Mouse (Mus musculus) adrenal gland, postnatal 4 days (tissue): ENCODE measurements around the gene Tmem135. TPM values are rescaled to one million over a fixed set of nuclear protein-coding genes. Genes with fewer than 3 reads are reported as not detected.

Experiments used
- DNase-seq, 2 experiments: peaks; one replicate each; pipeline ENCODE4 v3.0.0; 2021 to 2022; ENCODE audit warnings: low spot score in 2 of 2, mixed read lengths in 2 of 2
- total RNA-seq, 2 experiments: library from RNA; stranded (reverse); gene quantifications; 2 replicates each; pipeline ENCODE4 v1.2.3; 2021

The Tmem135 gene
- total RNA-seq, 2 experiments from 2014 or later, result 82.0 to 87.5 TPM

DNA sequence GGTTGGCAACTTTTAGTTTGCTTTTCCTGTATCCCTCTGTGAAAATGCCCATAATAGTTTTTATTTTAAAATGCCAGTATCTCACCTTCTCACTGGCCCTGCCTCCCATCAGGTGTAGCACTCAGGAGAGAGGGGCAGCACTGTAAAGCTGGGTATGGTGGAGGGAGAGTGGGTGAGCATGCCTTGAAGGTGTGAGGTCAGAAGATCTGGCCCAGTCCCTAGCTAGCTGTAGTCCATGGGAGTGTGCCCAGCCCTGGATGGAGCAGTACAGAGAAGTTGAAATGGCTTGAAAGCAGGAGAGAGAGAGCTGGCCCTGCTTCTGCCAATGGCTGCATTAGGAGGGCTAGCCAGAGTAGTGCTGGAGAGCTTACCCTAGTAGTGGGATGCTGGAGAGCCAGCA is 202.1 kb downstream of the Tmem135 start:
- no peak for DNase-seq

DNA sequence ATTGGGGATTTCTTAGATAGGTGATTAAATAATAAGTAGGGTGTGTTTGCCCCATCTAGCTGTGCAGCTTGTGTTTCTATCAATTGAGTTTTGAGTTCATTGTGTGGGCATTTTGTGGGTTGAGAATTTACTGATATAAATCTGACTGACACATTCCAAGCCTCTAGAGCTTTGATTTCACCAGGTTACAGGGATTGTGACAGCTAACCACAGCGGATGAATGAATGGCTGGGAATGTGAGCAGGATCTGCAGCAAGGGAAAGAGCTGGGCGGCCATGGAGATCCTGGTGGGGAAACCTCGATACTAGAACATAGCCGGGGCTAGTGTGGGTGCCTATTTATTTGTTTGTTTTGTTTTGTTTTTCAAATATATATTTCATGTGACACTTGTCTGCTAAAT is 205.5 kb downstream of the Tmem135 start:
- DNase-seq, result no peak

DNA sequence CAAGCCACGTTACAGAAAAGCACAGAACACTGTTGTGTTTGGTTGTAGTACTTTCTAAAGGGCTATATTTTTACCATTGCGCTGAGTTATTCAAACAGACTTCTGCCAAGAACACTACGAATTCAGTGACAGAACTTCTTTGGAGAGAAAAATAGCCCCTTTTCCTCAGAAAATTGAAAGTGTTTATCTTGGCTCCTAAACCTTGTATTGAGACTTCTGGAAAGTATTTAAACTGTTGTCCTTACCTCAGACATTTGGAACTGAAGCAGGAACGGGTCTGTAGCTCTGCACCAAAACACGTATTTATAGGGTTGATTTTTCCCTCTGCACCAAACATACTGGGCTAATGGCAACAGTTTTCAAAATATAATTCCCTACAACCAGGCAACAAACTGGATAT is 210.6 kb downstream of the Tmem135 start:
- DNase-seq, result no peak

DNA sequence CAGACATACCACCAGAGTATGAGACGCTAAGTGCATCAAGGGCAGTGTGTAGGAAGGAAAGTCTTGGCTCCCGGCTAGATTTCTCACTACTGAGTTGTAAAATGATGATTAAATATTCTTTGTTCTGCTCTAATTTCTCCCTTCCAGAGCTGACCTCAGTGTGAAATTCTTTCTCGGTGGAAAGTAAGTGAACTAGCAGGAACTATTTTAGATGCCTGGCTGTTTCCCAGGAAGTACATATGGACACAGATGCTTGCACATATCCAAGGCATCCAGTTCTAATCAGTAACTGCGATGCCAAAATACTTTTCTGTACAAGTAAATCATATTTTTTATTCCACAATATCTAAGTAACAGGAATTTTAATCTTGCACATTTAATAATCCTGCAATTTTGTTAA is 220.1 kb downstream of the Tmem135 start:
- DNase-seq, result no peak

DNA sequence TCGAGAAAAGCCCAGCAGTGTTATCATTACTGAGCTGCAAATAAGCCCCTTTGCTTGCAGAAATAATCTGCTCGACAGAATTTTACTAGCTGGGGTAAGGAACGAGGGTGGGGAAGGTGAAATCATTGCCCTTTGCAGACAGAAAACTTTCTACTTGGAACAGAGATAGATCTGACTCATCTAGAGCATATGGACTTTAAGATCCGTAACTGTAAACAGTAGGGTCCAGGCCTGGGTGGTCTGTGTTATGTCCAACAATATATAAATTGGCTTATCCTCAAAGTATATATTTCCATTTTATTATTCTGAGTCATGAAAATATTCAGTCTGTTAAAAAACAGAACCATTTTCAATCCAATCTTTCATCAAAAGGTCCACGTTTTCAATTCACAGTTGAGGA is 221.1 kb downstream of the Tmem135 start:
- no peak for DNase-seq

DNA sequence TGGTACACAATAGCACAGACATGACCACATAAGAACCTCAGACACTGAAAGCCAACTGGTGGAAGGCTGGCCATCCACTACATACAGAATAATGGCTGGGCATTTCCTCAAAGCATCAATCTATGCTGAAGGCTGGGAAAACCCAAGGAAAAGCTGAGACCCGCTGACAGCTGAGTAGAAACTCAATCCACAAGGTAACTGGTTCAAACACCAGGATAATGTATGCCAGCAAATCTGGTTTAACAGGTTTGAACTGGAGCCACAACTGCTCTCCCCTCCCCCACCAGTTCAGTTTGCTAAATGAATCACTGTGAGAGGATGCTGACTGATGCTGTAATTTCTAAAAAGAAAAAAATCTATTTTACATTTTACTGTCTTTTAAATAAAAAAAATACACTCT is 222.7 kb downstream of the Tmem135 start:
- no peak for DNase-seq

DNA sequence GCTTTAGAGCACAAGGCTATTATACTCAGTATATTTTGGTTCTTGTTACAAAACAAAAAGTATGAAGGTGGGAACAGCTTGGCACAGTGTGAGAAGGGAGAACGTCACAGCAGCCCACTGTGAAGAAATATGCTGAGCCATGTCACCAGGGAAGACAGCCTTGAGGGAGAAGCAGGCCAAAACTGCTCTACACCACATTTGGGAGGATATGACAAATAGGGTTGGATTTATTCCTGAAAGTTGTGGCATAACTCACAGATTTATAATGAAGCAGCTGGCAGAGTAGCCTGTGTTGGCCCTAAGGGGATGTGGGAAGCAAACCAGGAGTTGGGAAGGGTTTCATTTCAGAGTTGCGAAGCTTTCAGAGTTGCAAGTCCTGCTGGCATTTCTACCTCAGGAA is 225.4 kb downstream of the Tmem135 start:
- DNase-seq, result no peak

DNA sequence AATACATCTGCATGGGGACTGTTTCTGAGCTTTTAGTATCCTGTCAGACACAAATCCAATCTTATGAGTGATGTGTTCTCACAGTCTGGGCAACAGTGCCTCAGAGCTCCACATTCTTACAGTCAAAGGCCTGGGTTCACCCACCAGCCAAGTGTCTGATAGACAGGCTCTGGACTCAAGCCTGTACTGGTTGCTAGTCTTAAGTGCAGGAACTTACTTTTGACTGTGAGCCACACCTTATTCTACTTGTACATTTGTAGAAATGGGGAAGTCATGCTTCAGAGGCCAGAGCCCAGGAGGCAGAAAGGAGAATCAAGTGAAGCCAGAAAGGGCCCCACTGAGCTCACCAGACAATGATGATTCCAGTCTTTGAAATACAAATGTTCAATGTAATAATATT is 226.1 kb downstream of the Tmem135 start:
- no peak for DNase-seq

DNA sequence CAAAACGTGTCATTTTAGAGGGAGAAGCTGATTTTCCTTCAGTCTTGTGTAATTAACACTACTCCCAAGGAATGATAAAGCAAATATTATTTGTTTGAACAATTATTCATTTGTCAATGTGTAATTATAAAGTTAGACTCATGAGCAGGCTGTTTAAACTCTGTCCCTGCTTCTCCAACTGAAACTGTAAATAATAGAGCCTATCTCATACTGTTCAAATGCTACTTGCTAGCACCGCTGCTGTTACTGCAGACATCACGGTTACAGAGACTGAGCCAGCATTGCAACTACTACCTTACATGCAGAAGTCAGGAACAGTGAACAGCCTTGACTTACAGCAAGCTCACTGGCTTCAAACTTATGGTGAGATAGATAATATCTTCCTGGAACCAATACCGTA is 229.6 kb downstream of the Tmem135 start:
- no peak for DNase-seq

DNA sequence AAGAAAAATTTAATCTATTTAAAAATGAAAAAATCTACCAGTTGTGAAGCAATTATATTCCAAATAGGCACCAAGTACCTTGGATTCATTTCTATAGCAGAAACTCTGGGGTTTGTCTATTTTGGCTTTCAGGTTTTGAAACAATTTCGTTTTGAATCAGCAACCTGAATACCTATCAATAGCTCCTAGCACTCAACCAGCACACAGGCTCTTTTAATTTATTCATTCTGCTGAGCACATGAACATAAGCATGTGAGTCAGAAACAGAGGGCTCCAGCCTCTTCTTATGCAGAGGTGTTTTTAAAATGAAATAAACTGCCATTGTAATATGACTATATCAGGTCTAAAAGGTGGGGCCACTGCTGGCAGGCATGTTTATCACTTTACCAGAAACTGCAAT is 231.0 kb downstream of the Tmem135 start:
- no peak for DNase-seq

DNA sequence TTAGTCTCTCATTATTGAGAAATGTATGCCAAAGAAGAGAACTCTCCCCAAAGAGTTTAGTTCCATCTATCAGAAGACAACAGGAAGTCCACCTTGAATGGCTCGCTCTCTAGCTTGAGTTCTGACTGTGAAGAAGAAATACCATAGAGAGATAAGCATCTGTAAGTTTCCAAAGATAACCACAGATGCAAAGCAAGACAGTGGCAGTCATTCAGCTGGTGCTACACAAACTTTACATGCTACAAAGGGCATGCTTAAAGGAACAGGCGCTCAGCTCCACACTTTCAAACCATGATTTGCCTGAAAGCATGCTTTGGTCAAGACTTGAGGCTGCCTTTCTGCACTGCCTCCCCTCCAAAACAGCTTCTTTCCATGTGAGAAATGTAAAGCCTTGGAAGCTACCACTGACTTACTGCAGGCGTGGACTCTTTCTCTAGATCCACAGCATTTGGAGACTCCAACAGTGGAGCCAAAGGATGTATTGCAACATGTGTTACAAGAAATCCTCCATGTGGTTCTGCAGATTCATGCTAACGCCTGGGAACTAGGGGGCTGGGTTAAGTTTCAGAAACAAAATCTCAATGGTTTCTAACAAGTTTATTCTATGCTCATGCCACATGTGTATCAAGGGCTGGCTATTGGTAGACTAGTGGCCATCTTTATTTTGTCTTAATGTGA is 232.1 kb downstream of the Tmem135 start:
- DNase-seq, result no peak

DNA sequence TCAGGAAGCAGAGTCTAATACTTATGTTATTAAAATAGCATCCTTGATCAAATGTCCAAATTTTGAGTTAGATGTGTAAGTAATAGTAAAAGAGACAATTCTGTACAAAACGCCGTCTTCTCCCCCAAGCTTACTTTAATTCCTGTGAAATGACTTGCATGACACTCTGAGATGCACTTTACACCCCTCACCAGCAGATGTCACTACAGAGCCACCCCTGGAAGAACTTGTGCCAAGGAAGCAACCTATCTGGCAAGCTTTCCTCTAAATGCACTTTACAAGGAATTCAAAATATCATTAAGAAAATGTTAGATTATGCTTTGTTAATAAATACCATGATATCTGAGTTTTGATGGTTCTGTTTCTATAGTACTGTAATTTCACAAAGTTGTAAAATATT is 235.4 kb downstream of the Tmem135 start:
- DNase-seq, result peak; percentile 23 to 49

DNA sequence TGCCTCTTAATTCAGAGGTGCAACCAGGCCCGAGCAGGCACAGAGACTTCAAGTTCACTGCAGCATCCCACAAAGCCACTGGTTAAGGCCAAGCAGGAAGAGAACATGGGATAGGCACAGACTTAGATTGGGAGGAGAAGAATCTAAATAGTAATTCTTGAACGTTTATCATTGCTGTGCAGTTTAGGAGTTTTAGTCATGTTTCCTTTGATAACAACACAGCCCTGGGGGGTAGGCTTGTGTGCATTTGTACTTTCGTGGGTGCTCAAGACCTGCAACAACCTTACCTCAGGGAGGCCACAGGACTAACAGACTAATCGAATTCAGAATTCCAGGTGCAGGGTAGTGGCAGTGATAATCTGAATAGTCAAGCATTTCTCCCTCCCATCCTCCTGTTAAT is 238.5 kb downstream of the Tmem135 start:
- no peak for DNase-seq

DNA sequence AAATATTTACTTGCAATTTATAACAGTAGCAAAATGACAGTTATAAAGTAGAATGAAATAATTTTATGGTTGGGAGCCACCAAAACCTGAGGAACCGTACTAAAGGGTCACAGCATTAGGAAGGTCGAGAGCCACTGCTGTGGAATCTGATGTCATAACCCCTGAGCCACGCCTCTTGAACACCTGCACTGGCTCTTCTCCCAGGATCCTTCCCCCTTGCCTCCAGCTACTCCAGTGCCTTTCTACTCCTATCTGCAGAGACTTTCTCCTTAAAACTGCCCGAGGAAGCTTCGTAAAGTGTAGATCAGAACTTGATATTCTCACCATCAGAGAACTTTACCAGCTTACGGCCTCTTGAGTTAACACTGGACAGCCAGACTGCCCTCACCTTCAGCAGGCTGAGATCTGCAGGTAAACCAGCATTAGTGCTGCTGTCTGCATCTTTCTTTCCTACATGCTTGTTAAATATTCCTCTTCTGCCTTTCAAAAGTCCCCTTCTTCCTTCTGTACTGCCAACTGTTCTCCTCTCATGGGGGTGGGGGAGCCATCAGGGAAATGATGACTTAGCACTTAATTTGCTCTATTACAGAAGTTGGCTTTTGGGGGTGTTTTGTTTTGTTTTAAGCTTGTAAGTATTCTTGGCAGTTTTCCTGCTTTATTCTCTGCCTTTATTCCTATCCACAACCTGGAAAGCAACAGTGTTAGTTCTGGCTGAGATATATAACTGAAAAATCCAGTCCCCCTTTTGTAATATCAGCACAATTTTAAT is 242.2 kb downstream of the Tmem135 start:
- DNase-seq, result no peak

DNA sequence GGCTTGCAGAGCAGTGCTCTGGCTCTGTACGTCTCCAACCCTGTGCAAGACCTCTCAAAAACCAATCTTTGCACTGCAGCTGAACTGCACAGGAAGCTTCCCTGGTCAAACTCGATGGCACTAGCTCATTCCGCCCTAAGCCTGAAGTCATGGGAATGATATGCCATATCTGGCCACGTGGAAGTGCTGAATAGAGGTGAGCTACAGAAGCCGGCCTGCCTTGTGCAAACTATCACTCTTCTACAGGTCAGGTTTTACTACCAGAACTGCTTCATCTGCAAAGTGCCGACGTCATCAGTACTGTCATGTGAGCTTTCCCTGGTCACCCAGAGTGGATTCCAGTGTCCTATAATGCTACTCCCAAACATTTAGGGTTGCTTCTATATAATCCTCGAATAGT is 246.7 kb downstream of the Tmem135 start:
- DNase-seq, result no peak

DNA sequence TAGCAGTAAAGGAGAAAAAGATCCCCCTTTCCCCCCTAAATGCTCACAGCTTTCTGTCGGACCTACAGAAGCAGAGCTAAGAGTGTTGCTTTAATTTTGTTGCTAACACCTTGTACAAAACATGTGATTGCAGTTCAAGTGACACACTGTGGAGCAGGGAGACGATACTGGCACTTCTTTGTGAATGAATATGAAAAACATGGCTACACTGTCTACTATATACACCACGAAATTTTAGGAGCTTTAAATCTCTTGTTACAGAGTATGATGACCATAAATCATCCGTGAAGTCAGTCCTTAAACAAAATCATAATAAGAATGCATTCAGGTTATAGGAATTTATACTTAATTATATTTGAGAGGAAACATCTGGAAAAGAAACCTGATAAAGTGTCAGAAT is 247.4 kb downstream of the Tmem135 start:
- no peak for DNase-seq

DNA sequence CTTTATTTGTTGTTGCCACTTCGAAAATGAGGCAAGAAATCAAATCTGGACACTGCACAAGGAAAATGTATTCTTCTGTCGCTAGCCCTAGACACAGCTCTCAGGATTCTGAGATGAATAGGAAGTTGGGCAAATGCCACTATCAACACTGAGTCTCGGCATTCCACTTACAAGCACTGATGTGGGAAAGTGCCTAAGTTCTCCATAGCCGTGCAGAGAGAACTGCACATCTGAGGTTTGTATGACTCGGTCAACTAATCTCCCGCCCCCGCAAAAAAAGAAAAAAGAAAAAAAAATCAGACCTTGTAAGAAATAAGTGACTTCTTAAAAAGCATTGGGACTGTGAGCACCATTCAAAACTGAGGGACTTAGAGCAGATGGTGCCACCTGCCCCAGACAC is 248.3 kb downstream of the Tmem135 start:
- DNase-seq, result no peak

DNA sequence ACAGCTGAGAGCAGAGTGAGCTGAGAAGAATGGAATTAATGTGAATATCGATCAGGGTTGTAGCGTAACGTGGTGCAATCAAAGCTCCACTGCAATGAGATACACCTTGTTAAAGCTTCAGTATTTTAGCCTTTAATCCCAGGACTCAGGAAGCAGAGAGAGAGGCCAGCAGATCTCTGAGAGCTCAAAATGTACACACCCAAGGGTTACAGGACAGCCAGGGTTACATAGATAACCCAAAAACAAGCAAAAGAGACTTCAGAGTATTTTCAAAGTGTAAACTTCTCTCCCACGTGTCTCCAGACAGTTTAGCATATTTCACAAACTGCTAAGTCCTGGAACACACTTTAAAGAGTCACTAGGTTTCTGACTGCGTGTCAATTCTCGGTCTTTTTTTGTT is 248.8 kb downstream of the Tmem135 start:
- DNase-seq, result no peak

DNA sequence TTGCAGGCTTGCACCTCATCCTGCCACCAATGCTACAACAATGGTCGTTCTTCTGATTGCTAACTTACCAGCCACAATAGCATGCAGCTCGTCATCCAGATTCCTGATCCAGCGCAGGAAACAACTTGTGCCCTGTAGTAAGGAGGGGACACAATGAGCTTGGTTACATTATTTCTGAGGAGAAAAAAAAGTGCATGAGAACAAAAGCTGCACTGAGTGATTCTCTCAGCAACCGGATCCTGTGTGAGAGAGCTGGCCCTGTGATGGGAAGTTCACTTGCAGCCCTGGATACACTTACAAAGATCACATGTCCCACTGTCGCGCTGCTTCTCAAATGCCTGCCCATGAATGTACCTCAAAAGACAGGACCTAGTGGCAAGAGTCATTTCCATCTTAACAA is 252.7 kb downstream of the Tmem135 start:
- DNase-seq, result no peak

DNA sequence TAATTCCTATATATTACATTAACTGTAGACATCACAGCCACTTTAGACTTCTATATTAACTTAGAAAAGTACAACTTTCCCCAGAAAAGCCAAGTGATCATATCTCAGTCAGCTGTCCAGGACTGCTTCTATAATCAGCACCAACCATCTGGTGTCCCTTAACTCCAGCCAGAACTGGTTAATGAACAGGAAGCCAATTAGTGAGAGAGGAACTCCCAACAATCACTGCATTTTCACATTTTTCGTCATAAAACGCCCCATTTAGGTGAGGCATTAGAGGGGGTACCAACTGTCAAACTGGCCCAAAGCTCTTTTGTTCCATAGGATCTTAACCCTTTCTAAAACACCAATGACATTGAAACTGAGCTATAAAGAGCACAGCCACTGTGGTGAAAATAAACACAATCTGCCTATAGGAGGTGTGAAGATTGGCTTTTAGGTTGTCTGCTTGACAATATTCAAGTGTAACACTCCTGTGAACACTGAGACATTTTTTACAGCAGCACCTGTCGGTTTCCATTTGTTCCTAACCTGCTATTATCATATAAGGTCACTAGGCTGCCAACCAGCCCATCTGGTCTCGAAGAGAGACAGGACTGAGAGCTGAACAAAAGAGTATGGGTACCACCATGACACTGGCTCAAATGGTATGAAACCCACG is 263.3 kb downstream of the Tmem135 start:
- no peak for DNase-seq

DNA sequence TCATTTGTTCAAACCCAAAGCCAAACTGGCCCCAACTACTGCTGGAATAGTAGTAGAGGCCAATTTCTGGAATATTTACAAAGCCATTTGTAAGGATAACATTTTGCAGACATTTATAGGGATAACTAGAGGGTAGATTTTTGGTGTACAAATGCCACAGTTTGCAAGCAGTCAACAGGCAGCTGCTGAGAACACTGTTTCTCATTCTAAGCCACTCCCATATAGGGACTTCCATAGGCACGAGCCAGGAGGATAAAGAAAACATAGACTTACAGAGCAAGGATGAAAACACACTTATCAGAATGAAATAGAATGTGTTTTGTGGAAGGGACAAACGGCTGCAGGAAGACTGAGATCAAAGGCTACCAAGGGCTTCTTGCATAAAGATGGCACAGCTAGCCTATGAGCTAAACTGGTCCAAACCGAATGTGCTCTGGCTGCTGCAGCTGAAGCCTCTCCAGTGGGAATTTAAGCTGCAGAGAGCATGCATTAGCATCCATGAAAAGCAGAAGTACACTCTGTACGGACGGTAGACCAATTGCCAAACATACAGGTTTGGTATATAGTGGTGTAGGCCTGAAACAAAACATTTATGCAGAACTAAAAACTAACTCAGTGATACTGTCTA is 269.0 kb downstream of the Tmem135 start:
- no peak for DNase-seq
